ENCODE assay signal across 9 mouse cellular contexts in genomic region chr3:90212723-90213122, GRCm38 (mm10). TPM values are rescaled to one million over a fixed set of nuclear protein-coding genes. Genes with fewer than 3 reads are reported as not detected.
DNase-seq lines count a peak whose midpoint lies in the region; ATAC-seq lines count a peak whose summit lies in the region.
"Had no signal": no experiment of that assay in that cellular context is flagged by ENCODE, and none has a peak within 500 bp of the region (broad histone marks: within the 10 kb centered on the region; RNA-seq: fewer than 3 reads in every experiment).

No protein-coding gene starts in this region.

- H3K4me1 ChIP-seq in megakaryocyte, embryonic 14.5 days = peaks cover 54% of the 10 kb centered on the region
- H3K4me1 ChIP-seq in limb, embryonic 13.5 days = peaks cover 26% of the 10 kb centered on the region
- peaks cover 11% of the 10 kb centered on the region; the same call in 1 of the 2 replicates for H3K4me1 ChIP-seq in stomach, embryonic 14.5 days (ENCODE audit: control insufficient read depth, insufficient read depth, low read length)

- peak; percentile 18 for DNase-seq in CD4-positive, CD25-positive, alpha-beta regulatory T cell, adult 2 months (ENCODE audit: low read depth, low spot score)
- no peak for DNase-seq in cerebellum, adult 11 months
- DNase-seq: cerebellum, adult 9-10 months had no signal

- H3K36me3 ChIP-seq in megakaryocyte, embryonic 14.5 days (replicated peaks; ENCODE audit: low read length) = peaks cover 49% of the 10 kb centered on the region
- peaks cover 49% of the 10 kb centered on the region for H3K36me3 ChIP-seq in limb, embryonic 13.5 days
- H3K36me3 ChIP-seq in stomach, embryonic 14.5 days (ENCODE audit: control insufficient read depth, insufficient read depth, low read length) = peaks cover 43% of the 10 kb centered on the region

- no peak overlapping the region for H3K27ac ChIP-seq in limb, embryonic 13.5 days
- H3K27ac ChIP-seq in stomach, embryonic 14.5 days (ENCODE audit: low read length) = no peak overlapping the region; the same call in 1 of the 2 replicates

- peak overlapping the region; percentile 97 for H3K4me3 ChIP-seq in megakaryocyte, embryonic 14.5 days (replicated peaks)
- peak overlapping the region; percentile 86 for H3K4me3 ChIP-seq in limb, embryonic 13.5 days
- H3K4me3 ChIP-seq in stomach, embryonic 14.5 days (ENCODE audit: low read depth, low read length) = peak overlapping the region; percentile 55

- peak overlapping the region; percentile 95 for H3K4me2 ChIP-seq in limb, embryonic 13.5 days (replicated peaks)
- peak overlapping the region; percentile 94 for H3K4me2 ChIP-seq in stomach, embryonic 14.5 days (replicated peaks; ENCODE audit: low read depth, low read length)

- ATAC-seq in CD4-positive, CD25-positive, alpha-beta regulatory T cell, adult 4 months = no peak
- ATAC-seq in megakaryocyte, adult 5-6 weeks (ENCODE audit: poor library complexity, severe bottlenecking) = no peak
- no peak for ATAC-seq in limb, embryonic 13.5 days (ENCODE audit: low FRiP score, low read depth)
- no peak for ATAC-seq in stomach, embryonic 14.5 days (ENCODE audit: insufficient number of reproducible peaks, insufficient read depth, low FRiP score, low read depth)
- no peak for ATAC-seq in inflammation-experienced regulatory T-cells, adult 6 months

- 15% methylated on average over 5 of the region's 5 CpGs for WGBS in limb, embryonic 13.5 days
- 8% methylated on average over 5 of the region's 5 CpGs for WGBS in stomach, embryonic 14.5 days

- peak overlapping the region; percentile 91 for H3K9ac ChIP-seq in limb, embryonic 13.5 days
- peak overlapping the region; percentile 72 for H3K9ac ChIP-seq in stomach, embryonic 14.5 days (replicated peaks; ENCODE audit: low read depth, low read length)

- H3K27me3 ChIP-seq in megakaryocyte, embryonic 14.5 days (replicated peaks) = no peaks in the 10 kb centered on the region
- H3K27me3 ChIP-seq in limb, embryonic 13.5 days = no peaks in the 10 kb centered on the region
- H3K27me3 ChIP-seq in stomach, embryonic 14.5 days (ENCODE audit: control insufficient read depth, insufficient read depth, low read length) = no peaks in the 10 kb centered on the region

- no peaks in the 10 kb centered on the region for H3K9me3 ChIP-seq in megakaryocyte, embryonic 14.5 days
- no peaks in the 10 kb centered on the region for H3K9me3 ChIP-seq in limb, embryonic 13.5 days
- H3K9me3 ChIP-seq in stomach, embryonic 14.5 days (ENCODE audit: control insufficient read depth, low read depth, low read length) = no peaks in the 10 kb centered on the region

RNA-seq across cellular contexts. Expression of gene Rps27, which starts 0.7 kb away (rescaled TPM):
- 1,000 to 10,000 TPM; 7,118 to 8,557 TPM for polyA plus RNA-seq in CD4-positive, CD25-positive, alpha-beta regulatory T cell, adult 4 months (2017; shearing (Covaris generic))
- 120 and 279 TPM in 2 replicates for polyA plus RNA-seq in megakaryocyte, embryonic 14.5 days (2012; ENCODE audit: insufficient read depth, low replicate concordance)
- total RNA-seq in megakaryocyte, adult 5-6 weeks (2015) = 2,783 and 3,111 TPM in 2 replicates
- 4,808 and 5,330 TPM in 2 replicates for total RNA-seq in megakaryocyte, adult 5-6 weeks (2017)
- 1,711 and 1,721 TPM in 2 replicates for polyA plus RNA-seq in limb, embryonic 13.5 days (2015; fragmentation: Nextera tagmentation; extraction: Ambion mirVana)
- 2,110 and 2,351 TPM in 2 replicates for polyA plus RNA-seq in stomach, embryonic 14.5 days (2014; fragmentation: Nextera tagmentation; extraction: Ambion mirVana)
- polyA plus RNA-seq in inflammation-experienced regulatory T-cells, adult 6 months (2017; shearing (Covaris generic)) = 1,000 to 10,000 TPM; 3,921 to 9,955 (median 8,802) TPM

RNA-seq across cellular contexts. Expression of gene Rab13, which starts 0.8 kb away (rescaled TPM):
- polyA plus RNA-seq in CD4-positive, CD25-positive, alpha-beta regulatory T cell, adult 4 months (2017; shearing (Covaris generic)) = under 1 TPM in 1 of 2 experiments, not detected in 1; 0.58 TPM
- 7.1 and 45.9 TPM in 2 replicates for polyA plus RNA-seq in megakaryocyte, embryonic 14.5 days (2012; ENCODE audit: insufficient read depth, low replicate concordance)
- 0.47 and 0.78 TPM in 2 replicates for total RNA-seq in megakaryocyte, adult 5-6 weeks (2015)
- 2.3 and 2.6 TPM in 2 replicates for total RNA-seq in megakaryocyte, adult 5-6 weeks (2017)
- polyA plus RNA-seq in limb, embryonic 13.5 days (2015; fragmentation: Nextera tagmentation; extraction: Ambion mirVana) = 39.7 and 41.4 TPM in 2 replicates
- polyA plus RNA-seq in stomach, embryonic 14.5 days (2014; fragmentation: Nextera tagmentation; extraction: Ambion mirVana) = 17.7 and 18.1 TPM in 2 replicates
- under 1 TPM in 2 of 3 experiments, not detected in 1; 0.58 to 0.94 TPM for polyA plus RNA-seq in inflammation-experienced regulatory T-cells, adult 6 months (2017; shearing (Covaris generic))

RNA-seq across cellular contexts. Expression of gene Jtb, which starts 18.7 kb away (rescaled TPM):
- 10 to 100 TPM; 60.5 to 75.2 TPM for polyA plus RNA-seq in CD4-positive, CD25-positive, alpha-beta regulatory T cell, adult 4 months (2017; shearing (Covaris generic))
- 132 and 150 TPM in 2 replicates for polyA plus RNA-seq in megakaryocyte, embryonic 14.5 days (2012; ENCODE audit: insufficient read depth, low replicate concordance)
- 81.2 and 84.5 TPM in 2 replicates for total RNA-seq in megakaryocyte, adult 5-6 weeks (2015)
- total RNA-seq in megakaryocyte, adult 5-6 weeks (2017) = 32.8 and 37.5 TPM in 2 replicates
- 96.8 and 99.7 TPM in 2 replicates for polyA plus RNA-seq in limb, embryonic 13.5 days (2015; fragmentation: Nextera tagmentation; extraction: Ambion mirVana)
- 112 and 116 TPM in 2 replicates for polyA plus RNA-seq in stomach, embryonic 14.5 days (2014; fragmentation: Nextera tagmentation; extraction: Ambion mirVana)
- 10 to 100 TPM; 61.4 to 73.4 (median 68.5) TPM for polyA plus RNA-seq in inflammation-experienced regulatory T-cells, adult 6 months (2017; shearing (Covaris generic))

RNA-seq across cellular contexts. Expression of gene Creb3l4, which starts 30.6 kb away (rescaled TPM):
- polyA plus RNA-seq in CD4-positive, CD25-positive, alpha-beta regulatory T cell, adult 4 months (2017; shearing (Covaris generic)) = under 1 TPM in 1 of 2 experiments, not detected in 1; 0.20 TPM
- 0.07 TPM in 1 of 2 replicates, not detected in the other for polyA plus RNA-seq in megakaryocyte, embryonic 14.5 days (2012; ENCODE audit: insufficient read depth, low replicate concordance)
- 0.67 TPM in 1 of 2 replicates, not detected in the other for total RNA-seq in megakaryocyte, adult 5-6 weeks (2015)
- total RNA-seq in megakaryocyte, adult 5-6 weeks (2017) = 0.37 TPM in 1 of 2 replicates, not detected in the other
- 10.9 and 12.5 TPM in 2 replicates for polyA plus RNA-seq in limb, embryonic 13.5 days (2015; fragmentation: Nextera tagmentation; extraction: Ambion mirVana)
- polyA plus RNA-seq in stomach, embryonic 14.5 days (2014; fragmentation: Nextera tagmentation; extraction: Ambion mirVana) = 20.6 and 21.4 TPM in 2 replicates
- polyA plus RNA-seq in inflammation-experienced regulatory T-cells, adult 6 months (2017; shearing (Covaris generic)) = not detected

RNA-seq across cellular contexts. Expression of gene Slc39a1, which starts 35.2 kb away (rescaled TPM):
- polyA plus RNA-seq in CD4-positive, CD25-positive, alpha-beta regulatory T cell, adult 4 months (2017; shearing (Covaris generic)) = 10 to 100 TPM; 36.5 to 50.4 TPM
- polyA plus RNA-seq in megakaryocyte, embryonic 14.5 days (2012; ENCODE audit: insufficient read depth, low replicate concordance) = 14.4 and 22.8 TPM in 2 replicates
- 20.9 and 23.7 TPM in 2 replicates for total RNA-seq in megakaryocyte, adult 5-6 weeks (2015)
- total RNA-seq in megakaryocyte, adult 5-6 weeks (2017) = 38.3 and 44.1 TPM in 2 replicates
- 102 and 103 TPM in 2 replicates for polyA plus RNA-seq in limb, embryonic 13.5 days (2015; fragmentation: Nextera tagmentation; extraction: Ambion mirVana)
- polyA plus RNA-seq in stomach, embryonic 14.5 days (2014; fragmentation: Nextera tagmentation; extraction: Ambion mirVana) = 114 and 119 TPM in 2 replicates
- 10 to 100 TPM; 35.0 to 72.7 (median 59.5) TPM for polyA plus RNA-seq in inflammation-experienced regulatory T-cells, adult 6 months (2017; shearing (Covaris generic))
